Mouse (Mus musculus): ENCODE results near the gene Fam71f1.

DNA sequence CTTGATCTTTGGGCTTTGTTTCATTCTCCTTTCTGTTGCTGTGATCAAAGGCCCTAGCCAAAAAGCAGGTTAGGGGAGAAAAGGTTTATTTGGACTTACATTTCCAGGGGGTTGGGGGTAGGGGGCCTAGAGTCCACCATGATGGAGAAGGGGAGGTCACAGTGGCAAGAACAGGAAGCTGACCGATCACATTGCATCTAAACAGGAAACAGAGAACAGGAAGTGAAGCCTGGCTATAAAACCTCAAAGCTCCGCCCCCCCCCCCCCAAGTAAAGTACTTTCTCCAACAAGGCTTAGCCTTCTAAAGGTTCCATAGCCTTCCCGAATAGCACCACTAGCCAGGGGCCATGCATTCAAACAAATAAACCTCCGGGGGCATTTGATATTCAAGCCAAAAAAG is 3.8 kb downstream of the Fam71f1 start:
- TF ChIP-seq POLR2A (IDR thresholded peaks at IDR 0.05; ENCODE audit: borderline replicate concordance, extremely low read depth, insufficient read depth, insufficient read length, poor library complexity, severe bottlenecking) (no peak), CTCF (IDR thresholded peaks at IDR 0.05; ENCODE audit: borderline replicate concordance, extremely low read depth, insufficient read depth, insufficient read length) (no peak)
